Mouse (Mus musculus): ENCODE measurements at regions not wholly inside any gene's neighbourhood (a gene's known extent, or its start where the extent isn't known, plus 50 kb on each side); places are given as distances from the start of the nearest gene placed in this dataset.
"Not testable (repeated sequence)": the region's sequence is repeated elsewhere in the genome, so short reads cannot be mapped to it uniquely, and the experiment has no call there.

GRCm38 (mm10) chr19:9338971-9339370, 203.5 kb upstream of the Asrgl1 start:
- not testable (repeated sequence) for DNase-seq (ENCODE audit: low spot score)

GRCm38 (mm10) chr19:9337447-9337846, 202.0 kb upstream of the Asrgl1 start:
- DNase-seq (ENCODE audit: low spot score), result not testable (repeated sequence)

- DNase-seq (ENCODE audit: low spot score), result not testable (repeated sequence)
Measured at GRCm38 (mm10) chr19:9317932-9318331, 182.5 kb upstream of the Asrgl1 start.

DNA sequence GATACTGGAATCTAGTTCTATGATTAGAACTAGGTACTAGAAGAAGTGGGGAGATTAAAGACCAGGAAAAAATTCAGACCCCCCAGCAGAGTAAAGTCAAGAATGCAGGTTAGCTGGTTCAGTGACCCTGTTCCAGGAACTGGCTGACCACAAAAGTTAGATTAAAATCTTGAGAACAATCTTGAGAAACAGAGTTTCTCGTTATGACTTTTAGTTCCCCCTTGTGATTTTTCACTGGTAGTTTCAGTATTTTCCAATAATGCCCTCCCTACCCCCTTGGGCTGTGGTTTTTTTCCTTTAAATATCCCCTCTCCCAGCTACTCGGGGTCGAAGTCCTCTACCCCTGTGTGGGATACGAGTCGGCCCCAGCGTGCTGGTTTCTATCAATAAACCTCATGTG, 180.7 kb upstream of the Asrgl1 start:
- DNase-seq (ENCODE audit: low spot score), result not testable (repeated sequence)

DNA sequence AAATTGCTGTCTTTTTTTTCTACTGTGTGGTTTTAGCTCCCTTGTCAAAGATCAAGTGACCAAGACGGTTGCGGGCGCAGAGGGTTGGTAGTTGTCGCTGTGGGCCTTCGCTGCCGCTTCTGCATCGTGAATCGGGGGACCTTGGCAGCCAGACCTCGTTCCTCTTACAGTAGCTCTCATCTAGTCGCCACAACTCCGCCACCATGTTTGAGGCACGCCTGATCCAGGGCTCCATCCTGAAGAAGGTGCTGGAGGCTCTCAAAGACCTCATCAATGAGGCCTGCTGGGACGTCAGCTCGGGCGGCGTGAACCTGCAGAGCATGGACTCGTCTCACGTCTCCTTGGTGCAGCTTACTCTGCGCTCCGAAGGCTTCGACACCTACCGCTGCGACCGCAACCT, 147.7 kb upstream of the Asrgl1 start:
- peak; percentile 16 for DNase-seq (ENCODE audit: low spot score)

- not testable (repeated sequence) for DNase-seq (ENCODE audit: low spot score)
Measured at GRCm38 (mm10) chr19:9234676-9235075, 99.2 kb upstream of the Asrgl1 start.
